Mouse (Mus musculus) liver (tissue): ENCODE results near the gene Dhx15.

ENCODE experiments used
- DNase-seq: peaks from one replicate; pipeline ENCODE4 v3.0.0-alpha.2; 2020; ENCODE audit warnings: mixed read lengths

The Dhx15 gene

DNA sequence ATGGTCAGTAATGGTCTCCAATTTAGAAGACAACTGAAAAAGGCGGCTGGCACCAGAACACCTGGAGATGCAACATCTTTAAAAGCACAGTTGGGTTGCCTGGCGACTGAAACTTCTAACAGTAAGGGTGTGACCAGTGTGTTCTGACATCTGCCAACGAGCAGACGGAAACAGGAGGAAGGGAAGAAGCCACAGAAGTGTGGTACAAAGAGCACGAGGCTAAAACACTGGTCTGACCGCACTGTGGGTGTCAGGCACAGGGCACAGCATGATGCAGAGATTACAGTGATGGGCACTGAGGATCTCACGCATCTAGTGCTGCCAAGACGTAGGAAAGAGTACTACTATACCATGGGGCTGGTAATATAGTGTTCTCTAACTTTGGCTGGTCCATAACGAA lies 48.4 kb downstream of the Dhx15 start:
- DNase-seq, result no peak

- no peak for DNase-seq
These were observed 51.5 kb downstream of the Dhx15 start for GRCm38 (mm10) chr5:52138819-52139218.

- DNase-seq, result no peak
These were observed 52.2 kb downstream of the Dhx15 start for GRCm38 (mm10) chr5:52138134-52138533.

GRCm38 (mm10) chr5:52135460-52136141 lies 54.7 kb downstream of the Dhx15 start:
- no peak for DNase-seq

GRCm38 (mm10) chr5:52132840-52133239 lies 57.5 kb downstream of the Dhx15 start:
- no peak for DNase-seq

DNA sequence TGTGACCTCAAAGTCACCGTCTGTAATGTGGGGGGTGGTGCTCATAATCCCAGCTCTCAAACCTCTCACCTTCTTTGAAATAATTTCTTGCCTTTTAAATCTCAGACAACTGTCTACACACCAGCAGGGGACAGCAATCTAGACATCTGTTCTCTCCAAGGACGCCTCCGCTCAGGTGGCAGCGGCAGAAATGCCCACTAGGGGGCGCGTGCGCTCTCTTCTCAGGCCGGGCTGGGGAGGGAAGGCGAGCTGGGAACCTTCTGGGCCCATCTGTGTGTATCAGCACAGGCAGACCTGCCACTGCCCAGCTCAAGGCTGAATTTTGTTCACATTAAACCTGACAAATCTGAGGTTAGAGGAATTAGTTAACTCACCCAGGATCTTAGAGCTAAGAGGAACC lies 58.2 kb downstream of the Dhx15 start:
- peak; percentile 64 for DNase-seq

GRCm38 (mm10) chr5:52131389-52131788 lies 58.9 kb downstream of the Dhx15 start:
- no peak for DNase-seq

GRCm38 (mm10) chr5:52130496-52130895 lies 59.8 kb downstream of the Dhx15 start:
- DNase-seq, result no peak

DNA sequence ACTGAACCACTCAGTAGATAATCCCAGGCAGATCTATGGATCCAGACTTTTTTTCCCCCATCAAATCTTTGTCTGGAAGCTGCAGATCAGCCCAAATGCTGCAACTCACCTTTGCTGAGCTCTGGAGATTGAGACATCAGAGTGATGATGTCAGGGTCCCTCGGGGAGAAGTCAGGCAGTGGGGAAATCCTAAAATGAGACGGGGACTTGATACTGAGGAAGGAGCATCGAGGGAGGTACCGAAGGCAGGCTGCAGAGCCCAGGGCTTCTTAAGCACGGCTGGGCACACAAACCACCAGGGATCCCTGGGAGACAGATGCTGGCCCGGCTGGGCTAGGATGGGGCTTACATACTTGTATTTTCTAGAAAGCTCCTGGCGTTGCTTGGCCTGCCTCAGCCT lies 64.1 kb downstream of the Dhx15 start:
- no peak for DNase-seq

DNA sequence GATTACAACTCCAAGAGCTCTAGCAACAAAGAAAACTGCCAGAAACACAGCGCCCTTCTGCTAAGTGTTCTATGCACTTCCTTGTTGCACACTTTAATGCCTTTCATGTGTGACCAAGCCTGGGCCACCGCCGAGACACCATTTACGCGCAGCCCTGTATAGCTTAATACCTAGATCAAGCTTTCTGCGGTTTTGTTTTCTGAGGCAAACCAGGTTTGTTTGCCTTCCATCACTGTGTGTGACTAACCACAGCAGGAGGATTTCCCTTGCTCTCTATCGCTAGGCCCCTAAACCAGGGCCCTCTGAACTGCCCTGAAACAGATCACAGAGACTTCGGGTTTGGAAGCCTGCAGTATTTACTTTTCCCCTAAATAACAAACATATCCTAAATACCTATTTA lies 64.5 kb downstream of the Dhx15 start:
- no peak for DNase-seq

DNA sequence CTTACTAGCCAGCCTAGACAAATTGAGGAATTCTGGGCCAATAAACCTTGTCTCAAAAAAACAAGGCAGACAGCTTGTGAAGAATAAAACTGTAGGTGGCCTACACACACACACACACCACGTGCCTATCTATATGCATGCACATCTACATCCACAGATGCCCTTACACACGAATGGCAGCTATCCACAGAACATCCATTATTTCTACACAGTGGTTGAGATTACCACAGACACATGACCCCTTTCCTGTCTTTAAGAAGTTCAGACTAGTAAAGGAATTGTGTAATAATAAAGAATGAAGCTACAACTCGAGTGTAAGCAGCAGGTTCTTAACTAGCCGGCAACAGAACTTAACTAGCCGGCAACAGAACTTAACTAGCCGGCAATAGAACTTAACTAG lies 68.2 kb downstream of the Dhx15 start:
- DNase-seq, result no peak

DNA sequence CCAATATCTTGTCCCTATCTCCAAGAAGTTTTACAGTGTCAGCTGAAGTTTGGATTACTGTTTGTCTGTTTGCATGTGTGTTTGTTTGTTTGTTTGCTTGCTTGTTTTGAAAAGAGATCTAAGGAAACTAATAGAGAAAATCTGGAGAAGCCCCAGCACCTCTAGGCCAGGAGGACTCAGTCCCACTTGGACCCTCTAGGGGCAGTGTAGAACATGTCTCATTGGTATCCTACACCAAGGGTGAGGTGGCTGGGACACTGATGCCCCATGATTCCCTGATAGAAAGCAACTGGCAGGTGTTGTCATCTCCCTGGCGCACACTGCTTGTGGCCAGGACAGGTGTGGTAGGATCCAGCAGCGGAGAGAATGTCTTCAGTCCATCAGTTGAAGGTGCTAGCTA lies 70.5 kb downstream of the Dhx15 start:
- DNase-seq, result no peak

GRCm38 (mm10) chr5:52119192-52119591 lies 71.1 kb downstream of the Dhx15 start:
- DNase-seq, result no peak

GRCm38 (mm10) chr5:52117829-52118228 lies 72.5 kb downstream of the Dhx15 start:
- no peak for DNase-seq

DNA sequence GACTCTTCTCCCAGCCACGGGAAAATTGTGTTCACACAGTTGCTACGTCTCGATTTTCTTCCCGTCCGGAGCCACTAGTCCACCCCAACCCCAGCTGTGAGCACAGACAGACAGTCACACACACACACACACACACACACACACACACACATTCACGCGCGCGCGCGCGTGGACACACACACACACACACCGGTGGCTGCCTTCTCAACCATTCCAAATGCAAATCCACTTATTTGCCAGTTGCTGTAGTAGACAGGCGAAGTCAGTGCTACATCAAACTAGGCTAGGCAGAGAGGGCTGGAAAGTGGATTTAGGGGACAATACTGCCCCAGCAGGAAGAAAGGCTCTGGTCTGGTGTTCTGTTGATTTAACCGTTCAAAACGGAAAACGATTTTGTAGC lies 73.9 kb downstream of the Dhx15 start:
- no peak for DNase-seq

- peak; percentile 48 for DNase-seq
These were observed 74.4 kb downstream of the Dhx15 start for GRCm38 (mm10) chr5:52115821-52116317.

DNA sequence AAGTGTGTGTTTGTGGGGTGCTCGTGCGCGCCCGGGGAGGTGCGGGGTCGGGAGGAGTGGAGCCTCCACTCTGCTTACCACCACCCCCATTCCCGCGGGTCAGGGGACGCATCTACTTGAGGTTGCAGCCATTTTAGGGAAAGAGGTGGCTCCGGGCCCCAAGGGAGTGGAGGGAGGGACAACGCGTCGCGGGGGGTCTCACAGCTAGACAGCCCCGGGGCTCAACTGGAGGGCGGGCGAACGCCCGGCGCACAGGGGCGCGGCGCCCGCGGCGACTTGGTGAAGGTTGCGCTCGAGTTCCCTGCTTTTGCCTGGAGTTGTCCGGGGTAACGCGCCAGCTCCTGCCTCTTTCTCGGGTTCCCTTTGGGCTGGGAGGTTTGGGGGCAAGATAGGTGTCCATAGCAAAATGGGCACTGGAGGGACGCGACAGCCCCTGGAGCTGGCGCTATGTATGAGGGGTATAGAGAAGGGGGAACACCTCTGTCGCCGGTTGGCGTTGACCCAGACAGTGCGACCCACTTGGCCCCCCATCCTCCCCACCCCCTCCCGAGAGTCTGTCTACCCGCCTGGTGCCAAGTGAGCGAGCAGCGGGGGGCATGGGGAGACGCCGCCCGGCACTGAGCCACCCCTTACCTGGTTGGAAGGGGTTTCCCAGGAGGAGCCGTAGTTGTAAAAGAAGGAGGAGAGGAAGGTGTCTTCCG lies 75.4 kb downstream of the Dhx15 start:
- no peak for DNase-seq

GRCm38 (mm10) chr5:52113851-52114731 lies 76.2 kb downstream of the Dhx15 start:
- DNase-seq, result no peak

GRCm38 (mm10) chr5:52112953-52113841 lies 77.1 kb downstream of the Dhx15 start:
- DNase-seq, result peak; percentile 11

- DNase-seq, result no peak
These were observed 78.0 kb downstream of the Dhx15 start for GRCm38 (mm10) chr5:52112191-52112760.

DNA sequence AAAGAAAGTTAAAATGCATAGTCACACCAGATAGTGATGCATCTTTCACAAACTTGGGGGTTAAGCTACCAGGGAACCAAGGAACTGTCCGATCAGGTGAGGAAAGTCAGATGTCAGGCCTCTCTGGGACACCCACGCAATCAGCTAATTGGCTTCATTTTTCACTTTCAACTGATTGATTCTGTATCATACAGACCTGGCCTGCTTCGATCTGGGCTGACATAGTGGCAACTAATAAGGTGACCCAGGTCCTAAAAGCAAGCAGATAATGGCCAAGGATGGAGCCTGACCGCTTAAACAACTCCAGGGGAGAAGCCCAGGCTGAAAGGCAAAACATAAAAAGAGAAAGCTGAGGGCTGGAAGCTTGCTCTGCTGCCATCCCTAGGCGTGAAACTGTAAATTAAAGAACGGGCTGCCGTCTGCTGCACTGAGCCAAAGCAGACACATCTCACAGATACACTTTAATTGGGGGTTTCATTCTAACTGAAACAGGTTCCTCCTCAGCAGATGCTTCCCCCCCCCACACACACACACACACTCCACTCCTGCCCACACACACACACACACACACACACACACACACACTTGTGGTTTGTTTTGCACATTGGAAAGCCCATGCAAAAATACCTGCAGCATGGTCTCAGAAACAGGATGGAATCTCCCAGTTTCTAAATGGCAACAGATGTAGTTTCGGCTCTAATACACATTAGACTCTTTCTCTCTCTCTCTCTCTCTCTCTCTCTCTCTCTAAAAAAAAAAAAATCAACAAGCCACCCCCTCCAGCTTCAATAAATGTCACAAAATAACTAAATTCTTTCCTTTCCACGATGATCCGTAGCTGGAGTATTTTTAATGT lies 79.3 kb downstream of the Dhx15 start:
- DNase-seq, result no peak
